Comparison of ENCODE assay signal across 7 mouse cellular contexts in the genomic region with DNA sequence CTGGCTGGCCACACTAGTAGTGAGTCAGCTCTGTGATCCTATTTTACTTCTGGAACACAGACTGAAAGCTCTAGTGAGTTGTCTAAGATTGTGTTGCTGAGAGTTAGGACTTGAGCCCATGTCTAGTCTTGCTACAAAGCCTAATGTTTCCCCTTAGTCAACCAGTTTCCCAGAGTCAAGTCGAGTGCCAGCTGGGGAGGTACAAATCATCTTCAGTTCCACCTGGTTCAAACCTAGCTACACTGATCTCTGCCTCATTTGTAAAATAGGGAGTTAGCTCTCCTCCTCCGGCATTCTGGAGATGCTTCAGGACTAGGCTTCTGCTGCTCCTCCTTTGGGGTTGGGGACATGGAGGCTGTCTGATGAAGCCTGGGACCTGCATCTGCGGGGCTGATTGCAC. TPM values are rescaled to one million over a fixed set of nuclear protein-coding genes. Genes with fewer than 3 reads are reported as not detected.
DNase-seq lines count a peak whose midpoint lies in the region; ATAC-seq and TF ChIP-seq lines count a peak whose summit lies in the region.

No protein-coding gene starts in this region.

- TF ChIP-seq POLR2A in small intestine, adult 2 months (IDR thresholded peaks at IDR 0.05; ENCODE audit: low read depth, low read length): no peak

- H3K4me2 ChIP-seq in embryonic facial prominence, embryonic 15.5 days (replicated peaks): peak overlapping the region; percentile 69
- H3K4me2 ChIP-seq in limb, embryonic 11.5 days (ENCODE audit: low read depth, severe bottlenecking): peak overlapping the region; percentile 77

- no peak for ATAC-seq in embryonic facial prominence, embryonic 15.5 days (ENCODE audit: insufficient number of reproducible peaks, low FRiP score, low TSS enrichment, low read depth)
- no peak for ATAC-seq in limb, embryonic 11.5 days (ENCODE audit: insufficient number of reproducible peaks, low FRiP score, low TSS enrichment, low read depth)

- peaks cover 34% of the 10 kb centered on the region for H3K36me3 ChIP-seq in embryonic facial prominence, embryonic 15.5 days
- peaks cover 10% of the 10 kb centered on the region; the same call in 1 of the 2 replicates for H3K36me3 ChIP-seq in limb, embryonic 11.5 days (ENCODE audit: control insufficient read depth, insufficient read depth, low read length)
- peaks cover 35% of the 10 kb centered on the region for H3K36me3 ChIP-seq in small intestine, adult 2 months (ENCODE audit: control insufficient read depth, insufficient read depth, low read length)

- peak overlapping the region; percentile 95 for H3K27ac ChIP-seq in embryonic facial prominence, embryonic 15.5 days (replicated peaks)
- no peak overlapping the region for H3K27ac ChIP-seq in limb, embryonic 11.5 days (replicated peaks; ENCODE audit: low read depth, low read length)
- H3K27ac ChIP-seq in small intestine, adult 2 months (ENCODE audit: insufficient read depth, low read depth, low read length): peak overlapping the region; percentile 98

- TF ChIP-seq CTCF in small intestine, adult 2 months (IDR thresholded peaks at IDR 0.05; ENCODE audit: extremely low read depth, insufficient read length, insufficient replicate concordance, low read depth, low read length): no peak

- no peaks in the 10 kb centered on the region for H3K27me3 ChIP-seq in embryonic facial prominence, embryonic 15.5 days
- H3K27me3 ChIP-seq in limb, embryonic 11.5 days (ENCODE audit: control insufficient read depth, insufficient read depth, low read length): no peaks in the 10 kb centered on the region
- H3K27me3 ChIP-seq in small intestine, adult 2 months (ENCODE audit: control insufficient read depth, insufficient read depth, low read length): no peaks in the 10 kb centered on the region

- peak; percentile 7 for DNase-seq in ovary, postnatal 14 days (ENCODE audit: low spot score)
- no peak for DNase-seq in ovary, postnatal 10 days (ENCODE audit: low spot score)
- no peak for DNase-seq in limb, embryonic 11.5 days (ENCODE audit: low spot score)
- DNase-seq in urinary bladder, postnatal 25 days (ENCODE audit: low spot score): no peak
- no peak for DNase-seq in frontal cortex, adult 2 months (ENCODE audit: extremely low spot score in 1 of 2, low spot score in 1 of 2)

- no peaks in the 10 kb centered on the region for H3K9me3 ChIP-seq in embryonic facial prominence, embryonic 15.5 days (replicated peaks)
- H3K9me3 ChIP-seq in limb, embryonic 11.5 days (ENCODE audit: control insufficient read depth, low read length): no peaks in the 10 kb centered on the region

- H3K9ac ChIP-seq in embryonic facial prominence, embryonic 15.5 days: peak overlapping the region; percentile 99; the same call in 1 of the 2 replicates
- H3K9ac ChIP-seq in limb, embryonic 11.5 days (ENCODE audit: low read length): peak overlapping the region; percentile 98

- H3K4me1 ChIP-seq in embryonic facial prominence, embryonic 15.5 days: peaks cover 45% of the 10 kb centered on the region
- H3K4me1 ChIP-seq in limb, embryonic 11.5 days (ENCODE audit: control insufficient read depth, insufficient read depth, low read length): peaks cover 15% of the 10 kb centered on the region
- peaks cover 10% of the 10 kb centered on the region for H3K4me1 ChIP-seq in small intestine, adult 2 months (ENCODE audit: control insufficient read depth, insufficient read depth, insufficient read length, low read length)

- peak overlapping the region; percentile 98 for H3K4me3 ChIP-seq in embryonic facial prominence, embryonic 15.5 days (replicated peaks)
- peak overlapping the region; percentile 98 for H3K4me3 ChIP-seq in limb, embryonic 11.5 days (ENCODE audit: low read depth, low read length)
- peak overlapping the region; percentile 90 for H3K4me3 ChIP-seq in small intestine, adult 2 months (ENCODE audit: low read depth, low read length)

- WGBS in embryonic facial prominence, embryonic 15.5 days: 52% methylated on average over 3 of the region's 3 CpGs
- WGBS in limb, embryonic 11.5 days: 53% methylated on average over 3 of the region's 3 CpGs
- 15% methylated on average over 3 of the region's 3 CpGs for WGBS in small intestine, adult 2 months

RNA-seq across cellular contexts. Expression of a gene that starts 0.6 kb away (rescaled TPM):
- 338 and 340 TPM in 2 replicates for polyA plus RNA-seq in embryonic facial prominence, embryonic 15.5 days (2015; fragmentation: Nextera tagmentation; extraction: Ambion mirVana)
- 423 and 456 TPM in 2 replicates for polyA plus RNA-seq in limb, embryonic 11.5 days (2014; fragmentation: Nextera tagmentation; extraction: Ambion mirVana)
- polyA plus RNA-seq in small intestine, adult 2 months (2012; rRNA removed): 37.7 and 57.2 TPM in 2 replicates
- polyA plus RNA-seq in frontal cortex, adult 2 months (2012; rRNA removed): 126 and 138 TPM in 2 replicates

RNA-seq across cellular contexts. Expression of a gene that starts 0.9 kb away (rescaled TPM):
- 14.4 and 18.8 TPM in 2 replicates for polyA plus RNA-seq in embryonic facial prominence, embryonic 15.5 days (2015; fragmentation: Nextera tagmentation; extraction: Ambion mirVana)
- polyA plus RNA-seq in limb, embryonic 11.5 days (2014; fragmentation: Nextera tagmentation; extraction: Ambion mirVana): 23.3 and 24.5 TPM in 2 replicates
- 124 and 224 TPM in 2 replicates for polyA plus RNA-seq in small intestine, adult 2 months (2012; rRNA removed)
- polyA plus RNA-seq in frontal cortex, adult 2 months (2012; rRNA removed): 14.4 and 15.0 TPM in 2 replicates

RNA-seq across cellular contexts. Expression of a gene that starts 27.4 kb away (rescaled TPM):
- 37.2 and 46.2 TPM in 2 replicates for polyA plus RNA-seq in embryonic facial prominence, embryonic 15.5 days (2015; fragmentation: Nextera tagmentation; extraction: Ambion mirVana)
- polyA plus RNA-seq in limb, embryonic 11.5 days (2014; fragmentation: Nextera tagmentation; extraction: Ambion mirVana): 49.9 and 52.1 TPM in 2 replicates
- polyA plus RNA-seq in small intestine, adult 2 months (2012; rRNA removed): 3.1 and 3.4 TPM in 2 replicates
- 21.2 and 22.3 TPM in 2 replicates for polyA plus RNA-seq in frontal cortex, adult 2 months (2012; rRNA removed)

RNA-seq across cellular contexts. Expression of a gene that starts 27.6 kb away (rescaled TPM):
- 24.5 and 25.8 TPM in 2 replicates for polyA plus RNA-seq in embryonic facial prominence, embryonic 15.5 days (2015; fragmentation: Nextera tagmentation; extraction: Ambion mirVana)
- polyA plus RNA-seq in limb, embryonic 11.5 days (2014; fragmentation: Nextera tagmentation; extraction: Ambion mirVana): 15.8 and 16.4 TPM in 2 replicates
- 18.1 and 31.6 TPM in 2 replicates for polyA plus RNA-seq in small intestine, adult 2 months (2012; rRNA removed)
- 13.9 and 14.1 TPM in 2 replicates for polyA plus RNA-seq in frontal cortex, adult 2 months (2012; rRNA removed)

RNA-seq across cellular contexts. Expression of a gene that starts 29.5 kb away (rescaled TPM):
- 2.1 and 2.6 TPM in 2 replicates for polyA plus RNA-seq in embryonic facial prominence, embryonic 15.5 days (2015; fragmentation: Nextera tagmentation; extraction: Ambion mirVana)
- 1.4 and 1.7 TPM in 2 replicates for polyA plus RNA-seq in limb, embryonic 11.5 days (2014; fragmentation: Nextera tagmentation; extraction: Ambion mirVana)
- polyA plus RNA-seq in small intestine, adult 2 months (2012; rRNA removed): 5.5 and 11.3 TPM in 2 replicates
- 0.99 and 1.4 TPM in 2 replicates for polyA plus RNA-seq in frontal cortex, adult 2 months (2012; rRNA removed)
